Mouse (Mus musculus): ENCODE measurements around the gene Gtf3c5.

Gene Gtf3c5

GRCm38 (mm10) chr2:28583651-28584050 lies at the start of gene Gtf3c5:
TSS of gene Gtf3c5 (minus strand) at chr2:28583751.
- DNase-seq (ENCODE audit: low spot score in 2 of 2): no peak

GRCm38 (mm10) chr2:28633136-28633535 lies 49.6 kb upstream of the Gtf3c5 start:
- no peak for DNase-seq (ENCODE audit: low spot score in 2 of 2)

- DNase-seq (ENCODE audit: low spot score in 2 of 2): no peak
These were observed 49.1 kb upstream of the Gtf3c5 start for GRCm38 (mm10) chr2:28632626-28633025.

- no peak for DNase-seq (ENCODE audit: low spot score in 2 of 2)
These were observed 46.4 kb upstream of the Gtf3c5 start for GRCm38 (mm10) chr2:28629911-28630381.

- DNase-seq (ENCODE audit: low spot score in 2 of 2): no peak
These were observed 44.5 kb upstream of the Gtf3c5 start for GRCm38 (mm10) chr2:28628053-28628452.

- DNase-seq (ENCODE audit: low spot score in 2 of 2): no peak
These were observed 42.5 kb upstream of the Gtf3c5 start for GRCm38 (mm10) chr2:28626038-28626437.

GRCm38 (mm10) chr2:28624870-28625269 lies 41.3 kb upstream of the Gtf3c5 start:
- no peak for DNase-seq (ENCODE audit: low spot score in 2 of 2)

GRCm38 (mm10) chr2:28622521-28623124 lies 39.1 kb upstream of the Gtf3c5 start:
- DNase-seq (ENCODE audit: low spot score in 2 of 2): peak; percentile 41 to 65

GRCm38 (mm10) chr2:28621664-28622171 lies 38.2 kb upstream of the Gtf3c5 start, which contains the start of gene Gfi1b:
TSS of gene Gfi1b (minus strand) at chr2:28621982.
- peak; percentile 86 to 87 for DNase-seq (ENCODE audit: low spot score in 2 of 2)

- no peak for DNase-seq (ENCODE audit: low spot score in 2 of 2)
These were observed 37.6 kb upstream of the Gtf3c5 start for GRCm38 (mm10) chr2:28621111-28621510.

GRCm38 (mm10) chr2:28620522-28620921 lies 37.0 kb upstream of the Gtf3c5 start:
- no peak for DNase-seq (ENCODE audit: low spot score in 2 of 2)

- no peak for DNase-seq (ENCODE audit: low spot score in 2 of 2)
These were observed 35.8 kb upstream of the Gtf3c5 start for GRCm38 (mm10) chr2:28619369-28619768.

- no peak for DNase-seq (ENCODE audit: low spot score in 2 of 2)
These were observed 35.3 kb upstream of the Gtf3c5 start for GRCm38 (mm10) chr2:28618777-28619336.

GRCm38 (mm10) chr2:28617498-28618486 lies 34.2 kb upstream of the Gtf3c5 start:
- DNase-seq (ENCODE audit: low spot score in 2 of 2): no peak

- peak; percentile 55 to 72 for DNase-seq (ENCODE audit: low spot score in 2 of 2)
These were observed 33.3 kb upstream of the Gtf3c5 start for GRCm38 (mm10) chr2:28616874-28617273.

- no peak for DNase-seq (ENCODE audit: low spot score in 2 of 2)
These were observed 32.8 kb upstream of the Gtf3c5 start for GRCm38 (mm10) chr2:28616358-28616757.

GRCm38 (mm10) chr2:28613599-28613998 lies 30.0 kb upstream of the Gtf3c5 start:
- DNase-seq (ENCODE audit: low spot score in 2 of 2): no peak

GRCm38 (mm10) chr2:28612436-28613063 lies 29.0 kb upstream of the Gtf3c5 start:
- no peak for DNase-seq (ENCODE audit: low spot score in 2 of 2)

GRCm38 (mm10) chr2:28611407-28611787 lies 27.8 kb upstream of the Gtf3c5 start:
- no peak for DNase-seq (ENCODE audit: low spot score in 2 of 2)

- no peak for DNase-seq (ENCODE audit: low spot score in 2 of 2)
These were observed 27.3 kb upstream of the Gtf3c5 start for GRCm38 (mm10) chr2:28610716-28611406.

GRCm38 (mm10) chr2:28609851-28610250 lies 26.3 kb upstream of the Gtf3c5 start:
- no peak for DNase-seq (ENCODE audit: low spot score in 2 of 2)

Data from spleen, postnatal 36 days (tissue).